Mouse (Mus musculus) frontal cortex, postnatal 36 days (tissue): Measurements from ENCODE around the gene Cntrl.

ENCODE experiments used
- DNase-seq, 2 experiments: peaks; one replicate each; pipeline ENCODE4 v3.0.0; 2022; ENCODE audit warnings: low spot score in 2 of 2

Gene Cntrl

GRCm38 (mm10) chr2:35222822-35223391 lies 113.6 kb downstream of the Cntrl start:
- no peak for DNase-seq

GRCm38 (mm10) chr2:35224285-35224684 lies 115.0 kb downstream of the Cntrl start:
- no peak for DNase-seq

GRCm38 (mm10) chr2:35228145-35228544 lies 118.9 kb downstream of the Cntrl start:
- DNase-seq, result no peak
